Mouse (Mus musculus) heart, adult 2 months (tissue): Measurements from ENCODE around the gene Ipcef1.

Source experiments
- CTCF ChIP-seq: fragments of 200-600 bp; IDR thresholded peaks from 2 replicates; pipeline ENCODE4 v1.8.1; 2022; ENCODE audit warnings: antibody characterized with exemption, mild to moderate bottlenecking, moderate library complexity
- EP300 ChIP-seq: fragments of 200-500 bp; IDR thresholded peaks from 2 replicates; pipeline ENCODE4 v1.6.1; 2011; ENCODE audit warnings: low read depth, low read length, control low read depth; ENCODE audit not compliant: insufficient read depth
- POLR2A ChIP-seq: fragments of 200-500 bp; IDR thresholded peaks from 2 replicates; pipeline ENCODE4 v1.6.1; 2011; ENCODE audit warnings: mild to moderate bottlenecking, low read depth, low read length, control low read depth; ENCODE audit not compliant: insufficient read depth

- TF ChIP-seq POLR2A (no peak), CTCF (no peak), EP300 (no peak)
Measured at GRCm38 (mm10) chr10:6958791-6959190, 93.5 kb downstream of the Ipcef1 start.
